Mouse (Mus musculus) c-Kit-negative CD71-positive TER-119-positive erythroid progenitor cells, embryonic 14.5 days (primary cell): ENCODE data around the gene Rufy2.
A peak's percentile ranks its signal among the peaks of the same experiment; 100 is the strongest.

Experiments used
- DNase-seq: peaks from one replicate; pipeline ENCODE4 v3.0.0-alpha.2; 2013; ENCODE audit warnings: low read depth, low spot score

The Rufy2 gene

GRCm38 (mm10) chr10:62980039-62980954 is at the start of gene Rufy2:
Rufy2 (plus strand) TSS chr10:62980223.
- peak; percentile 35 for DNase-seq

GRCm38 (mm10) chr10:62932381-62932780 is 47.6 kb upstream of the Rufy2 start:
- no peak for DNase-seq

- peak; percentile 30 for DNase-seq
Measured at GRCm38 (mm10) chr10:62944975-62945580, 34.9 kb upstream of the Rufy2 start.

GRCm38 (mm10) chr10:62946738-62947471 is 33.1 kb upstream of the Rufy2 start, which contains the start of gene Dna2:
Dna2 (plus strand) TSS chr10:62947026.
- DNase-seq: peak; percentile 78

DNA sequence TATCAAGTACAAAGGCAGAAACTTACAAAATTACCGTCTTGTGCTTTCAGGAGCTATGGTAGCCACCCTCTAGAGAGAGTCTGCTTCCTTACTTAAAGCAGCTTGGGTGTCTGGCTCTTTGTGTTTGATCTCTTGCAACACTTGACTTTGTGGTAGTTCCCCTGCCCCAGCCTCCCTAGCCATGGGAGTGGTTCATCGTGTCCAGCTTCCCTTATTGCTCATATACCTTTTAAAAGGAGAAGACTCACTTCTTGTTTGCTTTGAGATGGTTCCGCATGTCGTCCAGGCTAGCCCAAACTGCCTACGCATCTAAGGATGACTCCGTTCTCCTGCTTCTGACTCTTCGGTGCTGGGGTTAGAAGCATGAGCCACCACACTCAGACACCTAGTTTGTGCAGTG is 31.5 kb upstream of the Rufy2 start:
- no peak for DNase-seq

DNA sequence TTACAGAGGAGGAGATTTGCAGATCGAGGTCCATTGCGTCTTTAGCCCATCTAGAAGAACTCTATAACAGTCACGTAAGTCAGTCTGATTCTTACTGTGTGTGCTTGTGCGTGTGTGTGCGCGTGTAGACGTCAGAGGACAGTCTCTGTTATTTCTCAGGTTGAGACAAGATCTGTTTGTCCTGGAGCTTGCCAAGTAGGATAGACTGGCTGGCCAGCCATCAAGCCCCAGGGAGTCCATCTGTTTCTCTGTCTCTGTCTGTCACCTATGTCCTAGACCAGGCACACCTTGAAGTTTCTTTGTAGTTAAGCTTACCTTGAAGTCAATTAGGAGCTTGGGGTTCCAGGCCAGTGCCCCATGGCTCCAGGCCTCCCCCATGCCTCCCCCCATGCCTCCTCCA is 16.1 kb upstream of the Rufy2 start:
- DNase-seq: no peak

- DNase-seq: no peak
Measured at GRCm38 (mm10) chr10:62965796-62966195, 14.2 kb upstream of the Rufy2 start.

DNA sequence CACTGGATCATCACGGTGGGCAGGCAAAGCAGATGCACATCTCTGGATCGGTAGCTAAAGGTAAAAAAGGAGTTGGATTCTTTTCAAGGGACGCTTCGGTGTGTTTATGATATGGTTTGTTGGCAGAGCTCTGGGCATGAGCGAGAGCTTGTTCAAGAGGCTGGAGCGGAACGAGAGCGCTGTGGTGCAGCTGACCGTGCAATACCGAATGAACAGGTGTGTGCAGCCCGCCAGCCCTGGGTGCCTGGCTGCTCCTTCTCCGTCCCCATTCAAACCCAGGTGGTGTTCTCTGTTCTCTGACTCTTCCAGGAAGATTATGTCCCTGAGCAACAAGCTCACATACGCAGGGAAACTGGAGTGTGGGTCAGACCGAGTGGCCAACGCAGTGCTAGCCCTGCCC is 13.7 kb upstream of the Rufy2 start:
- DNase-seq: no peak

GRCm38 (mm10) chr10:62971821-62972220 is 8.2 kb upstream of the Rufy2 start:
- DNase-seq: no peak

- no peak for DNase-seq
Measured at GRCm38 (mm10) chr10:62979667-62980038, 370 bp upstream of the Rufy2 start.

- DNase-seq: no peak
Measured at GRCm38 (mm10) chr10:62984072-62984471, 4.0 kb downstream of the Rufy2 start.

DNA sequence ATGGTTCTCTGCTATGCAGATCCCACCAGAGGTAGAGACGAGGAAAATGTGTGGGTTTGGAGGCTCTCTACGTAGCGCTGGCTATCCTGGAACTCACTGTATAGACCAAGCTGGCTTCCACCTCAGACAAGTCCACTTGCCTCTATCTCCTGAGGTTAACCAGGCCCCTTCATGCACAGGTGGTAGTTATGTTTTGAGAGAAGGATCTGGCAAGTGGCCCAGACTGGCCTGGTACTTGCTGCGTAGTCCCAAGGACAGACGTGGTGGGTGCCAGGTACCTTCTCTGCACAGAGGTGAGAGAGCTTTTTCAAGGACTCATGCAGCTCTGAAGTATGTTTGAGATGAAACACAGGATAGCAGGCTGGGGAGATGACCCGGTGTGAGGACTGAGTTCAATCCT is 4.5 kb downstream of the Rufy2 start:
- no peak for DNase-seq

DNA sequence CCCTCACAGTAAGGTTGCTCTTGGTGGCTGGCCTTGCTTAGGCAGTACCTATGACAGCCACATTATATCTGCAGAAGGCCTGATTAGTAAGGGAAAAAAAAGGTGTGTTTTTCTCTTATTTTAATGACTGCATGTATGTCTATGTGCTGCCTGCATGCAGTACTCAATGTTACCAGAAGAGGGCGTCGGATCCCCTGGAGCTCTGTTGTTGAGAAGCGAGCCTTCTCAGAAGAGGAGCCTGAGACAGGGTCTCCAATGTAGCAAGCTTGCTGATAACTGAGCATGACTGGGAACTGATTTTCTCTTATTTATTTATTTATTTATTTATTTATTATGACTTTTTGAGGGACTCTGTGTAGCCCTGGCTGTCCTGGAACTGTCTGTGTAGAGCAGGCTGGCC is 7.3 kb downstream of the Rufy2 start:
- peak; percentile 42 for DNase-seq

DNA sequence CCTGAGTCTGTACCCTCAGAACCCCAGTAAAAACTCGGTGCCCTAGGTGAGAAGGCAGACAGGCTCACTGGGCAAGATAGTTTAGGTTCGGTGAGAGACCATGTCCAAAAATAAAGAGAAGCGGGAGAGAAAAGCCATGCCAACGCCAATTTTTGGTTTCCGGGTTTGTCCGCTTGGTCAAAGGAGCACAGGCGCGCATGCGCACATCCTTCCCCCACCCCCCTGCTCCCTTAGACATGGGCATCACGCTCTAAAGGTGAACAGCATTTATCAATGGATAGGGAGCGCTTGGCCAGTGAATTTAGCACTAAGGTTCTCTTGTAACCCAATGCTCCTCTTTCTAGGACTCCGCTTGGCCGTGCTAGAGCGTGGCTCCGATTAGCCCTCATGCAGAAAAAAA is 10.6 kb downstream of the Rufy2 start:
- DNase-seq: no peak

DNA sequence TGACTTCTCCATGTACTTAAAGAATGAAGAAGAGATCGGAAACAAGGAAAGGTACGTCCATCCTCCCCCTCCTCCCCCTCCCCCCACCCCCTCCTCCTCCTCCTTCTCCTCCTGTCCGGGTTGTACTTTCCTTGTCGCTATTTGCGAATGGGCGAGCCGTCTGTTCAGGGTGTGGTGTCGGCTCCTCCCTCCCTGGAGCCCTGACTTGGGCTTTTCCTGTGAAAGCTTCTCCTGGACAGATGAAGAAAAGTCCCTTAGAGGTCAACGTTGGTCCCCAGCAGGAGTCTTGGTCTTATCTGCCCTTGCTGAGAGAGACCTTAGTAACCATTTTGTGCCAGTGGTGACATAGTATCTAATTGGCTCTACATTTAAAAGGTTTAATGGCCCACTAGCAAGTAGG is 14.0 kb downstream of the Rufy2 start:
- no peak for DNase-seq

GRCm38 (mm10) chr10:63000584-63000983 is 20.6 kb downstream of the Rufy2 start:
- no peak for DNase-seq

- no peak for DNase-seq
Measured at GRCm38 (mm10) chr10:63003252-63003651, 23.2 kb downstream of the Rufy2 start.

GRCm38 (mm10) chr10:63004556-63004955 is 24.5 kb downstream of the Rufy2 start:
- DNase-seq: no peak

GRCm38 (mm10) chr10:63008193-63008592 is 28.2 kb downstream of the Rufy2 start:
- no peak for DNase-seq

- DNase-seq: no peak
Measured at GRCm38 (mm10) chr10:63010268-63010667, 30.2 kb downstream of the Rufy2 start.

DNA sequence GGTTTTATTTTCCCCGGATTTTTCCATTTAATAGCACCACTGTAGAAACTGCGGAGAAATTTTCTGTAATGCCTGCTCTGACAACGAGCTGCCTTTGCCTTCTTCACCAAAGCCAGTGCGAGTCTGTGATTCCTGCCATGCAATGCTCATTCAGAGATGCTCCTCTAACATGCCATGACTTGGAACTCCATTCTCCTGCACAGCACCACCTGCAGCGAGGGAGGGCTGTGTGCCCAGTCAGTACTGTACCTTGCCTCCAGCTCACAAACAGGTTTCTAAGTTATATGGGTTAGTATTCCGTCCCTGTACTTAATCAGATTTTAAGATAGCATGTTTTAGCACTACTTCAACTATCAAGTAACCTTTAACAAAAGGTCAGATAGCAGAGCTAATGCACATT is 31.5 kb downstream of the Rufy2 start:
- DNase-seq: no peak

GRCm38 (mm10) chr10:63013476-63013875 is 33.5 kb downstream of the Rufy2 start:
- no peak for DNase-seq
